Mouse (Mus musculus): ENCODE data around the gene Tmco3. TPM values are rescaled to one million over a fixed set of nuclear protein-coding genes. Genes with fewer than 3 reads are reported as not detected.

Gene Tmco3
- polyA plus RNA-seq, 1 experiment, result 22.9 TPM

DNA sequence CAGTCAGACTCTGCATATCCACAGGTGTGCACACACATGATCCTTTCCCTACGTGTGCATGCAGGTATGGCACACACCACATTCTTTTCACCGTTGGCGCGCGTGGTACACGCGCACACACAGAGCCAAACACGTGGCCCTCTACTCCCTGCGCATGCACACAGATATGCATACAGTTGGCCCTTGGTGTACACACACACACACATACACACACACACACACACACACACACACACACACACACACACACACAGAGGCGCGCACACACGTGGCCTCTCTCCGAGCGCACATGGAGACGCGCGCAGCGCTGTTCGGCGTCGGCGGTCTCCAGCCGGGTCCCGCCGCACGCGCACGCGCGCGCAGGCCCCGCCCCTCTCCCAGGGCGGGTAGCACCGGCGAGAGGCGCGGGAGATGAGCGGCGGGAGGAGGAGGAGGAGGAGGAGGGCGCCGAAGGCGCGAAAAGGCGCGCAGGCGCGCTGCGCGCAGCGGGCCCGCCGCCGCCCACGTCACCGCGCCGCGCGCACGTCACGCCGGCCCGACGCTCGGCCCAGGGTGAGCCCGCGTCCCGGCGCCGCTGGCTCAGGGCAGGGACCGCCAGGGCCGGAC, 50.4 kb downstream of the Tmco3 start, which contains the start of gene Tfdp1:
Tfdp1 (plus strand) TSS at position 497 of the 606 bp plus-strand sequence.
- H3K4me3 ChIP-seq (ENCODE audit: insufficient read depth, low read depth, low read length), result peak within 1 kb of the TSS; percentile 73
- H3K4me1 ChIP-seq (ENCODE audit: control insufficient read depth, insufficient read depth, insufficient read length, low read length), result peaks cover 4% of the 10 kb centered on the region; the same call in 1 of the 2 replicates
- no peak within 1 kb of the TSS for H3K27ac ChIP-seq (replicated peaks; ENCODE audit: low read depth, low read length)

DNA sequence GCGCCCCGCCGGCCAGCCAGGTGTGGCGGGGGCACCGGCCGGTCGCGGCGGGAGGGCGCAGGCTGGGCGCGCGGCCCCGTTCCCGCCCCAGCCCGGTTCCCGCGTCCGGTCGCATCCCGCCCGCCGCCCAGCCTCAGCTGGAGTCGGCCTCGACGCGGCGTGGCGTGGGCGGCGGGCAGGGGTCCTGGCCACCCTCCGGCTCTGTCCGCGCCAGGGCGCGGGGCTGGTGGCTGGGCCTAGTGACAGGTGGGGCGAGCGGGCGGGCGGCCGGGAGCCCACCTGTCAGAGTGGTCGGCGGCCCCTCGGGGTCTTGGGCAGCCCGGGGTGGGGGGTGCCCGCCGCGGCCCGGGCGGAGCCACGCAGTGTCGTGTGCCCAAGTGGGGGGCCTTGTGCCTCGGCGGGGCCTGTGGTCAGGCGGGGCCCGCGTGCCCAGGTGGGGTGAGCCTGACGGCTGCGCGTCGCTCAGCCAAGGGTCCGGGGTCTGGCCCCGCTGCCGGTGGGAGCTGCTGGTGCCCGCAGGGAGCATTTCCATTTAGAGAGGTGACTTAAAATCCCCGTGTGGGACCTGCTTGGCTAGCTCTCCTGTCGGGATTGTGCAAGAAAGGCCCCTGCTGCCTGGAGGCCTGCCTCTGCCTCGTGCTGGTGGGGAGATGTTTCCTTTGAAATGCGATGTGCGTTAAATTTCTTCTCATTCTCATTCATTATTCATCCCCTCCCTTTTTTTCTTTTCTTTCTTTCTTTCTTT, 51.1 kb downstream of the Tmco3 start:
- Histone ChIP-seq H3K27ac (replicated peaks; ENCODE audit: low read depth, low read length) (no peak overlapping the region), H3K4me3 (ENCODE audit: insufficient read depth, low read depth, low read length) (peak overlapping the region; percentile 73), H3K4me1 (ENCODE audit: control insufficient read depth, insufficient read depth, insufficient read length, low read length) (peaks cover 7% of the 10 kb centered on the region; the same call in 1 of the 2 replicates)

DNA sequence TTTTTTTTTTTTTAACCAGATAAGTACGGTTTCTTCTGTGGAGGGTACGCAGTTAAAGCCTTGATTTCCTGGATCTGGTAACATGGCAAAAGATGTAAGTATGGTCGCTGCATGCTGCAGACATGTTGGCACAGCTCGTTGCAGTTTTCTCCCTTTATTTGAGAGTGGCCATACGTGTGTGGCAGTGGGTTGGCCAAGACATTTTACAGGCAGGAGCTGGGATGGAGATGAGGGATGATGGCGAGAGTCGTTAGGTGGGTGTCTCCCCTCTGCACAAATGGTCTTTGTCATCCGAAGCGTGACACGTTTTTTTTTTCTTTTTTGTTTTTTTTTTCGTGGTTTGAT, 51.6 kb downstream of the Tmco3 start:
- peak overlapping the region; percentile 73; the same call in 1 of the 2 replicates for H3K4me3 ChIP-seq (ENCODE audit: insufficient read depth, low read depth, low read length)
- H3K4me1 ChIP-seq (ENCODE audit: control insufficient read depth, insufficient read depth, insufficient read length, low read length), result peaks cover 7% of the 10 kb centered on the region; the same call in 1 of the 2 replicates
- H3K27ac ChIP-seq (replicated peaks; ENCODE audit: low read depth, low read length), result no peak overlapping the region

DNA sequence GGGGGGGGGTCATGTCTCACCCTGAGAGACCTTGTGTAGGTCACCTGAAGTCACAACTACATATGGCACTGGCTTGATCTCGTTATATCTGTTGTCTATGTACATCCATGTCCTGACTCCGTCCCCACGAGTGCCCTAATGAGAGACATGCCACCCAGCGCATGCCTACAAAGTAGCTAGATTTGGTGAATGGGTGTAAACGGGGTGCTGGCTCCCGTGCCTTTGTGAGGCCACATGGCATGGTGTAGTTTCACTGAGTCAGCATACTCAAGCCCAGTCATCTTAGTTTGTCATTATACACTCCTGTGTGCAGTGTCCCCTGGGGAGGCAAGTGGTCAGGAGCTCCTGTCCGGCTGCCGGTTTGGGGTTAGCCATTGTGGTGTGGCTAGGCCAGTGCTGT, 52.7 kb downstream of the Tmco3 start:
- no peak overlapping the region for H3K27ac ChIP-seq (replicated peaks; ENCODE audit: low read depth, low read length)
- H3K4me1 ChIP-seq (ENCODE audit: control insufficient read depth, insufficient read depth, insufficient read length, low read length), result peaks cover 7% of the 10 kb centered on the region; the same call in 1 of the 2 replicates
- H3K4me3 ChIP-seq (ENCODE audit: insufficient read depth, low read depth, low read length), result no peak overlapping the region

DNA sequence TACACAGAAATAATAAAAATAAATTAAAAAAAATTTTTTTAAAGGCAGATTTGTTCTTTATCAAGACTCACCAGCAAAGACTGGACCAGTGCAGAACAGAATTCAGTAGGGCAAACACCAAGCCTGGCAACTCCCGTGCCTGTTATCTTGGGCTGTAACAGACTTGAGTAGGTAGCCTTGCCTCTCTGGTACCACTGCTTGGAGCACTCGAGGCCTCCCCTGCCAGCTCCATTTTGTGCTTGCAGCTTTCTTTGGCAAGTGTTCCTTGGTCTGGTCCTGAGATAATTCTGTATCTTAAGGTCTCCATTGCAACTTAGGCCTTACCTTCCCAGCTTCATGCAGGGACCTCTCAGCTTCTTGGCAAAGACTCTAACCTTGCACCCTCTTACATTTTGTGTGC, 54.4 kb downstream of the Tmco3 start:
- Histone ChIP-seq H3K27ac (replicated peaks; ENCODE audit: low read depth, low read length) (no peak overlapping the region), H3K4me3 (ENCODE audit: insufficient read depth, low read depth, low read length) (no peak overlapping the region), H3K4me1 (ENCODE audit: control insufficient read depth, insufficient read depth, insufficient read length, low read length) (peaks cover 7% of the 10 kb centered on the region; the same call in 1 of the 2 replicates)

DNA sequence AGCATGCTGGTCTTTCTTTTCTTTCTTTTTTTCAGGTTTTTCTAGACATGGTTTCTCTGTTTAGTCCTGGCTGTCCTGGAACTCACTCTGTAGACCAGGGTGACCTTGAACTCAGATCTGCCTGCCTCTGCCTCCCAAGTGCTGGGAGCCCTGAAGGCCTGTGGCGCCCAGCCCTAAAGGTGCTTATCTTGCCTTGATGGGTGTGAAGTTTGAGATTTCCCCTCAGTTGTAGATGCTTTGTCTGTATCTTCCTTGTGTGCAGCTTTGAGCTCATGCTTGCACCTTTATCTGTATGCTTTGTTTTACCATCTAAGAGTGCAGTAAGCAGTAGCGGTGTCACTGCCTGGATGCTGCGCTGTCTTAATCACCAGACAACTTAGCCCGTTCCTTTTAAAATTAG, 55.1 kb downstream of the Tmco3 start:
- no peak overlapping the region for H3K4me3 ChIP-seq (ENCODE audit: insufficient read depth, low read depth, low read length)
- H3K27ac ChIP-seq (replicated peaks; ENCODE audit: low read depth, low read length), result no peak overlapping the region
- H3K4me1 ChIP-seq (ENCODE audit: control insufficient read depth, insufficient read depth, insufficient read length, low read length), result peaks cover 7% of the 10 kb centered on the region; the same call in 1 of the 2 replicates

DNA sequence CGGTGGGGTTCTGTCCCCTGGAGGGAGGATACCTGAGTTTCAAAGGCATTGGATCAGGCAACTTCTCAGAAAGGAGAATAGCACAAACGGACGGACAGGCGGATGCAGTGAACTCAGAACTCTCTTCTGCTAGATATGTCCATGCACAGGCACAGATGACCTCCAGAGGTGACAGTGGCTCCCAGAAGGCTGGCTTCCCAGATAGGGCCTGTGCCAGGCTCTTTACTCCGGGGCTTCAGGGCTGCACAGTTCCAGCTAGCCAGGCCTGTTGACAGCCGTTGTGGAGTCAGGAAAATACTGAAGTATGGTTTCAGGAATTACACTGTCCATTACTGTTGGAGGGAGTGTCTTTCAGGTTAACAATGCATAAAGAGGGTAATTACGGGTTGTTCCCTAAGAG, 62.1 kb downstream of the Tmco3 start:
- 0 out of 2 replicates have a peak, but pooled peaks cover 2% of the 10 kb centered on the region for H3K4me1 ChIP-seq (ENCODE audit: control insufficient read depth, insufficient read depth, insufficient read length, low read length)
- no peak overlapping the region for H3K27ac ChIP-seq (replicated peaks; ENCODE audit: low read depth, low read length)
- H3K4me3 ChIP-seq (ENCODE audit: insufficient read depth, low read depth, low read length), result no peak overlapping the region

DNA sequence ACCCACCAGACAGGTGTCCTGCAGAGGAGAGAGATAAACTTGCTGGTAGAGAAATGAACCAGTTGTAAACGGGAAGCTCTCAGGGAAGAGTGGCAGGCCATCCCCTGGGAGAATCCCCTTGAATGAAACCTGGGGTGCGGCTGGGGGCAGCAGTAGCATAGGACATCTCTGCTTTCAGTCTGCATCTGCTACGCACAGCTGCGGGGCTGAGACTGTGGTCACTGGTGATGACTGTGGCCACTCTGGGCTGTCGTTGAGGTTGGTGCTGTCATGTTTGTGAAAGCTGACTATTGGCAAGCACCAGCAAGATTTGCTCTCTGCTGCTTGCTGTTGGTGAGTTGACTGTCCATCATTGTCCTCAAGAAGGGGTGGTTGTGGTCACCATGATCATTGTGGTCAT, 63.6 kb downstream of the Tmco3 start:
- Histone ChIP-seq H3K4me3 (ENCODE audit: insufficient read depth, low read depth, low read length) (no peak overlapping the region), H3K27ac (replicated peaks; ENCODE audit: low read depth, low read length) (no peak overlapping the region), H3K4me1 (ENCODE audit: control insufficient read depth, insufficient read depth, insufficient read length, low read length) (0 out of 2 replicates have a peak, but pooled peaks cover 2% of the 10 kb centered on the region)

DNA sequence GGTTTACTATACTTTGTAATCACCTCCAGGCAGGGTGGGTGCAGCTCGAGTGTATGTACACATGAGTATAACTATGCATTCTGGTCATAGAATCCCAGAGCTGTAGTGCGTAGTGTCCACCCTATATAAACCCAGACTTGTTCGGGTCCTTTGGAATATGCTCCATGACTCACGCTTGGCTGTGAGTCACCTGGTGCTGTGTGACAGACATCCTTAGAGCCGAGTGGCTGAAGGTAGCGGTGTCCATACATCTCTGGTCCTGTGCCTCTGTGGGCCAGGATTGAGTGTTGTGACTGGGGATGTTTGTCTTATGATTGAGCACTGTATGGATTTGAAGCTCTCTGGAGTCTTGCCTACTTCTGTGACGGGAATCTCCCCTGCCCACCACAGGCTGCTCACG, 64.6 kb downstream of the Tmco3 start:
- Histone ChIP-seq H3K4me1 (ENCODE audit: control insufficient read depth, insufficient read depth, insufficient read length, low read length) (0 out of 2 replicates have a peak, but pooled peaks cover 2% of the 10 kb centered on the region), H3K27ac (replicated peaks; ENCODE audit: low read depth, low read length) (no peak overlapping the region), H3K4me3 (ENCODE audit: insufficient read depth, low read depth, low read length) (no peak overlapping the region)

DNA sequence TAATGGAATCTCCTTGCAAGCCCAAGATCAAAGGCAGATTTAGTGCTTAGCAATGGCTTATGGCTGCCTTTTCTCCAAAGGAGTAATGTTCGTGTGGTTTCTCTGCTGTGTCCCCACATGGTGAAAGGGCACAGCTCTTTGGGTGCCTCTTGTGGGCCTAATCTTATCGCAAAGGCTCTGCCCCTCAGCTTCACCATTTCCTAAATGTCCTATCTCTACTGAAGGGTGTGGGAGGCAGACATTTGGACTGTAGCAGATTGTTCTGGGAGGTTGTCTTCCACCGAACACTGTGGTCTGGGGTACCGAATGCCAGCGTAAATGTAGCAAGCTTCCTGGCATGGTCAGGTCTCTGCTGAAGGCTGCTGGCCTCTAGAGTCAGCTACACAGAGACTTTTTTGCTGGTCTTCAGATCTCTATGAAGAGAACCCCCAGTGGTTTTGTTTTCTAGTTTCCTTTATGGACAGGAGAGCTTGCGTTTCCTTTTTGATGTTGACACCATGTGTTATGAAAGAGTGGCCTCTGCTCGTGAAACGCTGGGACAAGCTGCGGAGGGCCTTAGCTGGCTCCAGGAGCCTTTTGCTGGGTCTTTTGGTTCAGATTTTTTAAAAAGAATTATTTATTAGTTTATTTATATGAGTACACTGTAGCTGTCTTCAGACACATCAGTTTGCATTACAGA, 65.3 kb downstream of the Tmco3 start:
- Histone ChIP-seq H3K27ac (replicated peaks; ENCODE audit: low read depth, low read length) (no peak overlapping the region), H3K4me1 (ENCODE audit: control insufficient read depth, insufficient read depth, insufficient read length, low read length) (0 out of 2 replicates have a peak, but pooled peaks cover 2% of the 10 kb centered on the region), H3K4me3 (ENCODE audit: insufficient read depth, low read depth, low read length) (no peak overlapping the region)

DNA sequence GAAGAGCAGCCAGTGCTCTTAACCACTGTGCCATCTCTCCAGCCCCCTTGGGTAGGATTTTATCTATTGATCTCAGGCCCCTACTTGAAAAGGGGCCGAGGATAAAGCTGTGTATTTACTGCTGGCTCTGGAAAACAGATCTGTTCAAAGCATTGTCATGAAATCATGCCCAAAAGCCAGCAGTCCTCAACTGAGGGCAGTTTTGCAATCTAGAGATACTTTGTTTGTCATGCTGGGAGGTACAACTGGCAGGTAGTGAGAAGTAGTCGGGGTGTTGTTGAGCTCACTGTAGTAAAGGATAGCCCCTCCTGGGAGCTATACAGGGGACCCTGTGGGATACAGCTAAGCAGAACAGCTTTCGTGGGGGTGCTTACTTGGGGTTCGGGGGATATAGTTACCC, 65.9 kb downstream of the Tmco3 start:
- Histone ChIP-seq H3K4me1 (ENCODE audit: control insufficient read depth, insufficient read depth, insufficient read length, low read length) (0 out of 2 replicates have a peak, but pooled peaks cover 2% of the 10 kb centered on the region), H3K4me3 (ENCODE audit: insufficient read depth, low read depth, low read length) (no peak overlapping the region), H3K27ac (replicated peaks; ENCODE audit: low read depth, low read length) (no peak overlapping the region)

DNA sequence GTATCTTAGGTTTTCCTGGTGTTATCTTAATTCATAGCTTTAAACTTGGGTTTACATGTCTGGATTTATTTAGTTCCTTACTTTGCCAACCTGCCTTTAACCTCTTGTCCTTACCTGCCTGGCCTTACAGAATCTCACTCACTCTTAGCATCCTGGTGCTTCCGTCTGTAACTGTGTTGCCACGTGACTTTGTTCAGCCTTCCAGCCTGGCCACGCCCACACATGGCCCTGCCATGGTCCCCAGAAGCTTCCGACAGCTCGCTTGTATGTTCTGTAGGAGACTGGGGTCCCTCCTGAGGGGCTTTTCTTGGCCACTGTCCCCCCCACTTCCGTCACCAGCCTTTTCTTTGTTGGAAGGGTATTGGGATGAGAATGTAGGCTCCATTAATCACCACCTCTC, 68.2 kb downstream of the Tmco3 start:
- no peak overlapping the region for H3K4me3 ChIP-seq (ENCODE audit: insufficient read depth, low read depth, low read length)
- 0 out of 2 replicates have a peak, but pooled peaks cover 2% of the 10 kb centered on the region for H3K4me1 ChIP-seq (ENCODE audit: control insufficient read depth, insufficient read depth, insufficient read length, low read length)
- no peak overlapping the region for H3K27ac ChIP-seq (replicated peaks; ENCODE audit: low read depth, low read length)

DNA sequence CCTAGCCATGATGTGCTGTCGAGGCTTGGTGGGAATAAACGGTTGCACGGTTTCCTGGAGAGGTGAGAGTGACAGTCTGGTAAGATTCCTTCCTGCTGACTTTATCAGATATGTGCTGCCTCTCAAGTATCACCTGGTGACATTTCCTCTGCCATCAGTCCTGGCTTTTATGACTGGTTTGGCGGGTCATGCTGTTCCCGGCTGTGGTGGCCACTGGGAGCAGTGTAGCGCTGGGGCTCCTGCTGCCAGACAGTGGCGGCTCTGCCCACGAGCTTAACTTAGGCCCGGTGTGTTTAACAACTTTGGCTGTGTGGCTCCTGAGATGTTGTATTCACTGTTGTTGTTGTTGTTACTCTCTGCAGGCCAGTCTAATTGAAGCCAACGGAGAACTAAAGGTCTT, 68.7 kb downstream of the Tmco3 start:
- 0 out of 2 replicates have a peak, but pooled peaks cover 2% of the 10 kb centered on the region for H3K4me1 ChIP-seq (ENCODE audit: control insufficient read depth, insufficient read depth, insufficient read length, low read length)
- no peak overlapping the region for H3K4me3 ChIP-seq (ENCODE audit: insufficient read depth, low read depth, low read length)
- no peak overlapping the region for H3K27ac ChIP-seq (replicated peaks; ENCODE audit: low read depth, low read length)

DNA sequence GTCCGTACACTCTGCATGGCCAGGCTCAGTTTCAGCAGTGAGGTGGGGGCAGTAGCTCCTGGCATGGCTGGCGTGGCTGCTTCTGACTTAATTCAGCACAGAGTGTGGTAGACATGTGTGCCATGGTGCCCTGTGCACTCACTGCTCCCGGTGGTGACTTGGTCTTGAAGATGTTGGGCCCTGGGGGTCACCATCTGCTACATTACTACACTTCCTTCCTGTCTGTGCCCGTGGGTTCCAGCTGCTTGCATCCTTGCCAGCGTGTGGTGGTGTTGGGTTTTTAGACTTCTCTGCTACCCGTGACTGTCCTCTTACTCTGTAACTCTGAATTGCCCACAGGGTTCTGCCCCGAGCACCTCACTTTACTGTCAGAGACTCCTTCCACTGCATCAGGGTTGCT, 72.2 kb downstream of the Tmco3 start:
- Histone ChIP-seq H3K27ac (replicated peaks; ENCODE audit: low read depth, low read length) (no peak overlapping the region), H3K4me1 (ENCODE audit: control insufficient read depth, insufficient read depth, insufficient read length, low read length) (no peaks in the 10 kb centered on the region), H3K4me3 (ENCODE audit: insufficient read depth, low read depth, low read length) (no peak overlapping the region)

DNA sequence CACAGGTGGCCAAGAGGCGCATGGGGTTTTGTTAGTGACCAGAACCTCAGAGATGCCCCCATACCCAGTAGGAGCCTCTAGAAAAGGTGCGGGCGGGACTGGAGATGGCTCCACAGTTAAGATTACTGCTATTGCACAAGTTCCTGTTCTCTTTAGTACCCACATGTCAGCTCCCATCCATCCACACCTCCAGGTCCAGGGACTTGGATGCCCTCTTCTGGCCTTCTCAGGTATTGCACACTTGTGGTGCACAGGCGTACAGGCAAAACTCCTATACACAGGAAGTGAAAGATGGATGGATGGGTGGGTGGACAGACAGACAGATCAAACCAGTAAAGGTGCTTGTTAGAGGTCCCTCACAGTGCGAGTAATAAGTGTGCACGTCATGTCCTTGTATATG, 73.9 kb downstream of the Tmco3 start:
- H3K4me1 ChIP-seq (ENCODE audit: control insufficient read depth, insufficient read depth, insufficient read length, low read length), result no peaks in the 10 kb centered on the region
- no peak overlapping the region for H3K27ac ChIP-seq (replicated peaks; ENCODE audit: low read depth, low read length)
- no peak overlapping the region for H3K4me3 ChIP-seq (ENCODE audit: insufficient read depth, low read depth, low read length)

Measured in brown adipose tissue, adult 24 weeks (tissue).